Mouse (Mus musculus): ENCODE measurements around the gene Spata1. TPM values are rescaled to one million over a fixed set of nuclear protein-coding genes. Genes with fewer than 3 reads are reported as not detected.

The Spata1 gene
- polyA plus RNA-seq, 1 experiment from 2014 or later = 5.6 TPM

GRCm38 (mm10) chr3:146500003-146500809 lies 653 bp upstream of the Spata1 start:
- under 1% methylated on average over 57 of the region's 57 CpGs for WGBS
- Histone ChIP-seq H3K27ac (peak overlapping the region; percentile 98), H3K36me3 (replicated peaks) (peaks cover 35% of the 10 kb centered on the region), H3K9me3 (no peaks in the 10 kb centered on the region), H3K27me3 (ENCODE audit: poor library complexity, severe bottlenecking) (no peaks in the 10 kb centered on the region), H3K4me1 (peaks cover 32% of the 10 kb centered on the region), H3K4me3 (peak overlapping the region; percentile 91)
- DNase-seq (ENCODE audit: extremely low spot score, low spot score) = peak; percentile 71

- H3K27ac ChIP-seq = peak overlapping the region; percentile 98
- WGBS = 5% methylated on average over 13 of the region's 13 CpGs
- peak overlapping the region; percentile 91 for H3K4me3 ChIP-seq
- H3K4me1 ChIP-seq = peaks cover 32% of the 10 kb centered on the region
- no peaks in the 10 kb centered on the region for H3K27me3 ChIP-seq (ENCODE audit: poor library complexity, severe bottlenecking)
- DNase-seq (ENCODE audit: extremely low spot score, low spot score) = no peak
- H3K36me3 ChIP-seq (replicated peaks) = peaks cover 24% of the 10 kb centered on the region
- no peaks in the 10 kb centered on the region for H3K9me3 ChIP-seq
These were observed 564 bp downstream of the Spata1 start for GRCm38 (mm10) chr3:146498989-146499388.

GRCm38 (mm10) chr3:146494941-146495340 lies 4.6 kb downstream of the Spata1 start:
- WGBS = 49% methylated on average over 8 of the region's 8 CpGs
- no peak for DNase-seq (ENCODE audit: extremely low spot score, low spot score)
- Histone ChIP-seq H3K9me3 (no peaks in the 10 kb centered on the region), H3K27ac (no peak overlapping the region), H3K4me3 (no peak overlapping the region), H3K27me3 (ENCODE audit: poor library complexity, severe bottlenecking) (no peaks in the 10 kb centered on the region), H3K4me1 (peaks cover 9% of the 10 kb centered on the region; the same call in 1 of the 2 replicates), H3K36me3 (replicated peaks) (no peaks in the 10 kb centered on the region)

- no peaks in the 10 kb centered on the region for H3K4me1 ChIP-seq
- H3K27me3 ChIP-seq (ENCODE audit: poor library complexity, severe bottlenecking) = no peaks in the 10 kb centered on the region
- H3K36me3 ChIP-seq (replicated peaks) = 0 out of 2 replicates have a peak, but pooled peaks cover 4% of the 10 kb centered on the region
- no peak overlapping the region for H3K27ac ChIP-seq
- no peak for DNase-seq (ENCODE audit: extremely low spot score, low spot score)
- H3K9me3 ChIP-seq = no peaks in the 10 kb centered on the region
- H3K4me3 ChIP-seq = no peak overlapping the region
- WGBS = 87% methylated on average over 4 of the region's 4 CpGs
These were observed 13.1 kb downstream of the Spata1 start for GRCm38 (mm10) chr3:146486464-146486863.

- no peak for DNase-seq (ENCODE audit: extremely low spot score, low spot score)
- H3K27me3 ChIP-seq (ENCODE audit: poor library complexity, severe bottlenecking) = no peaks in the 10 kb centered on the region
- H3K9me3 ChIP-seq = no peaks in the 10 kb centered on the region
- 0 out of 2 replicates have a peak, but pooled peaks cover 4% of the 10 kb centered on the region for H3K36me3 ChIP-seq (replicated peaks)
- H3K4me1 ChIP-seq = no peaks in the 10 kb centered on the region
- 82% methylated on average over 2 of the region's 2 CpGs for WGBS
- H3K4me3 ChIP-seq = no peak overlapping the region
- no peak overlapping the region for H3K27ac ChIP-seq
These were observed 17.5 kb downstream of the Spata1 start for GRCm38 (mm10) chr3:146482044-146482443.

GRCm38 (mm10) chr3:146474428-146474827 lies 25.1 kb downstream of the Spata1 start:
- no peaks in the 10 kb centered on the region for H3K4me1 ChIP-seq
- H3K27ac ChIP-seq = no peak overlapping the region
- WGBS = 94% methylated on average over 3 of the region's 3 CpGs
- no peaks in the 10 kb centered on the region for H3K27me3 ChIP-seq (ENCODE audit: poor library complexity, severe bottlenecking)
- no peaks in the 10 kb centered on the region for H3K9me3 ChIP-seq
- no peak overlapping the region for H3K4me3 ChIP-seq
- H3K36me3 ChIP-seq (replicated peaks) = no peaks in the 10 kb centered on the region
- DNase-seq (ENCODE audit: extremely low spot score, low spot score) = no peak

- Histone ChIP-seq H3K9me3 (no peaks in the 10 kb centered on the region), H3K36me3 (replicated peaks) (no peaks in the 10 kb centered on the region), H3K27me3 (ENCODE audit: poor library complexity, severe bottlenecking) (no peaks in the 10 kb centered on the region), H3K4me1 (no peaks in the 10 kb centered on the region), H3K27ac (no peak overlapping the region), H3K4me3 (no peak overlapping the region)
- no peak for DNase-seq (ENCODE audit: extremely low spot score, low spot score)
These were observed 25.8 kb downstream of the Spata1 start for GRCm38 (mm10) chr3:146473741-146474140.

GRCm38 (mm10) chr3:146472657-146473056 lies 26.9 kb downstream of the Spata1 start:
- Histone ChIP-seq H3K36me3 (replicated peaks) (no peaks in the 10 kb centered on the region), H3K4me1 (no peaks in the 10 kb centered on the region), H3K27me3 (ENCODE audit: poor library complexity, severe bottlenecking) (no peaks in the 10 kb centered on the region), H3K27ac (no peak overlapping the region), H3K9me3 (no peaks in the 10 kb centered on the region), H3K4me3 (no peak overlapping the region)
- WGBS = 72% methylated on average over 4 of the region's 4 CpGs
- DNase-seq (ENCODE audit: extremely low spot score, low spot score) = no peak

GRCm38 (mm10) chr3:146469226-146469625 lies 30.3 kb downstream of the Spata1 start:
- no peaks in the 10 kb centered on the region for H3K36me3 ChIP-seq (replicated peaks)
- no peak for DNase-seq (ENCODE audit: extremely low spot score, low spot score)
- no peak overlapping the region for H3K4me3 ChIP-seq
- H3K4me1 ChIP-seq = no peaks in the 10 kb centered on the region
- H3K27me3 ChIP-seq (ENCODE audit: poor library complexity, severe bottlenecking) = no peaks in the 10 kb centered on the region
- 82% methylated on average over 2 of the region's 2 CpGs for WGBS
- no peaks in the 10 kb centered on the region for H3K9me3 ChIP-seq
- H3K27ac ChIP-seq = no peak overlapping the region

- Histone ChIP-seq H3K9me3 (no peaks in the 10 kb centered on the region), H3K27me3 (ENCODE audit: poor library complexity, severe bottlenecking) (no peaks in the 10 kb centered on the region), H3K4me3 (no peak overlapping the region), H3K4me1 (no peaks in the 10 kb centered on the region), H3K27ac (no peak overlapping the region), H3K36me3 (replicated peaks) (0 out of 2 replicates have a peak, but pooled peaks cover under 1% of the 10 kb centered on the region)
- WGBS = 70% methylated on average over 2 of the region's 2 CpGs
- DNase-seq (ENCODE audit: extremely low spot score, low spot score) = no peak
These were observed 36.6 kb downstream of the Spata1 start for GRCm38 (mm10) chr3:146462939-146463338.

- H3K4me1 ChIP-seq = peaks cover 19% of the 10 kb centered on the region
- no peak overlapping the region for H3K4me3 ChIP-seq
- 85% methylated on average over 5 of the region's 5 CpGs for WGBS
- H3K9me3 ChIP-seq = no peaks in the 10 kb centered on the region
- 0 out of 2 replicates have a peak, but pooled peaks cover 3% of the 10 kb centered on the region for H3K36me3 ChIP-seq (replicated peaks)
- H3K27ac ChIP-seq = no peak overlapping the region
- H3K27me3 ChIP-seq (ENCODE audit: poor library complexity, severe bottlenecking) = no peaks in the 10 kb centered on the region
- no peak for DNase-seq (ENCODE audit: extremely low spot score, low spot score)
These were observed 48.2 kb downstream of the Spata1 start for GRCm38 (mm10) chr3:146451375-146451774.

- Histone ChIP-seq H3K4me3 (peak overlapping the region; percentile 66), H3K27ac (peak overlapping the region; percentile 91), H3K27me3 (ENCODE audit: poor library complexity, severe bottlenecking) (no peaks in the 10 kb centered on the region), H3K36me3 (replicated peaks) (peaks cover 12% of the 10 kb centered on the region), H3K4me1 (peaks cover 19% of the 10 kb centered on the region), H3K9me3 (0 out of 2 replicates have a peak, but pooled peaks cover 4% of the 10 kb centered on the region)
- peak; percentile 92 for DNase-seq (ENCODE audit: extremely low spot score, low spot score)
- WGBS = under 1% methylated on average over 29 of the region's 29 CpGs
These were observed 49.1 kb downstream of the Spata1 start for GRCm38 (mm10) chr3:146450371-146450841.

- Histone ChIP-seq H3K9me3 (0 out of 2 replicates have a peak, but pooled peaks cover 4% of the 10 kb centered on the region), H3K27me3 (ENCODE audit: poor library complexity, severe bottlenecking) (no peaks in the 10 kb centered on the region), H3K36me3 (replicated peaks) (peaks cover 15% of the 10 kb centered on the region), H3K4me1 (peaks cover 19% of the 10 kb centered on the region), H3K4me3 (peak within 1 kb of the TSS; percentile 66), H3K27ac (peak within 1 kb of the TSS; percentile 91)
- DNase-seq (ENCODE audit: extremely low spot score, low spot score) = no peak
- 58% methylated on average over 9 of the region's 9 CpGs for WGBS
These were observed 49.8 kb downstream of the Spata1 start, which contains the start of gene Ctbs for GRCm38 (mm10) chr3:146449745-146450250. Gene Ctbs, plus strand, starts transcription at chr3:146449795.

Data from forebrain, embryonic 10.5 days (tissue).